Mouse (Mus musculus) heart, postnatal 0 days (tissue): ENCODE measurements around the gene Oas3. TPM values are rescaled to one million over a fixed set of nuclear protein-coding genes. Genes with fewer than 3 reads are reported as not detected.

Experiments
- ATAC-seq: fragments of 200-750 bp; cut with Nextera tagmentation; 2 replicates; pipeline ENCODE4 v1.8.0; 2017; ENCODE audit warnings: low read depth, moderate number of reproducible peaks, moderate library complexity; ENCODE audit not compliant: insufficient read depth
- DNase-seq: peaks from one replicate; pipeline ENCODE4 v3.0.0-alpha.2; 2016; ENCODE audit warnings: low spot score
- H3K27ac ChIP-seq: fragments of 300-500 bp; sonication (generic); 2 replicates; pipeline ENCODE4 v1.5.1; 2014; ENCODE audit warnings: low read depth, mild to moderate bottlenecking
- H3K27me3 ChIP-seq: fragments of 300-500 bp; sonication (generic); 2 replicates; pipeline ENCODE4 v1.6.1; 2014; ENCODE audit warnings: low read length, mixed read lengths; ENCODE audit not compliant: control insufficient read depth, insufficient read depth
- H3K36me3 ChIP-seq: fragments of 300-500 bp; sonication (generic); replicated peaks from 2 replicates; pipeline ENCODE4 v1.6.1; 2014; ENCODE audit warnings: low read length, mixed read lengths; ENCODE audit not compliant: control insufficient read depth, insufficient read depth
- H3K4me1 ChIP-seq: fragments of 300-500 bp; sonication (generic); 2 replicates; pipeline ENCODE4 v1.6.1; 2014; ENCODE audit warnings: antibody characterized with exemption; ENCODE audit not compliant: control insufficient read depth, insufficient read depth
- H3K4me2 ChIP-seq: fragments of 300-500 bp; sonication (generic); 2 replicates; pipeline ENCODE4 v1.6.1; 2014; ENCODE audit warnings: low read depth, mild to moderate bottlenecking, low read length, moderate library complexity
- H3K4me3 ChIP-seq: fragments of 300-500 bp; sonication (generic); 2 replicates; pipeline ENCODE4 v1.5.1; 2014; ENCODE audit warnings: low read depth, low read length
- H3K9ac ChIP-seq: fragments of 300-500 bp; sonication (generic); replicated peaks from 2 replicates; pipeline ENCODE4 v1.6.1; 2014; ENCODE audit warnings: low read depth, low read length, mixed read lengths
- H3K9me3 ChIP-seq: fragments of 300-500 bp; sonication (generic); replicated peaks from 2 replicates; pipeline ENCODE4 v1.6.1; 2016; ENCODE audit warnings: low read length; ENCODE audit not compliant: control insufficient read depth
- CTCF ChIP-seq: IDR thresholded peaks from 2 replicates; pipeline ENCODE4 v1.5.1; 2016; ENCODE audit warnings: antibody characterized with exemption, control low read depth, low read depth
- EP300 ChIP-seq: IDR thresholded peaks from 2 replicates; pipeline ENCODE4 v1.6.1; 2016; ENCODE audit warnings: antibody characterized with exemption, low read depth
- WGBS: fragments of 180-500 bp; shearing (Covaris S2); extraction: QIAGEN DNeasy Blood & Tissue Kit; methylation state at CpG from one replicate; pipeline ENCODE4 v1.1.7; 2014; 5-methylcytosine and 5-hydroxymethylcytosine counted together
- polyA plus RNA-seq: library from polyadenylated mRNA; unstranded; fragments of >200 nt; fragmentation: Nextera tagmentation; extraction: Ambion mirVana; gene quantifications from 2 replicates; pipeline ENCODE4 v1.2.1, GENCODE M21; 2015
- total RNA-seq: library from RNA; depleted of rRNA; stranded (reverse); fragments of >200 nt; gene quantifications from 2 replicates; pipeline ENCODE4 v1.2.3, GENCODE M21; 2014; ENCODE audit warnings: low replicate concordance

The Oas3 gene
- total and polyA plus RNA-seq, 2 experiments from 2014 or later: 0.26 to 0.80 TPM

- Histone ChIP-seq H3K27ac (no peak overlapping the region), H3K4me2 (no peak overlapping the region), H3K4me1 (peaks cover 32% of the 10 kb centered on the region), H3K9me3 (no peaks in the 10 kb centered on the region), H3K27me3 (no peaks in the 10 kb centered on the region), H3K9ac (no peak overlapping the region), H3K36me3 (no peaks in the 10 kb centered on the region), H3K4me3 (no peak overlapping the region)
- no peak for ATAC-seq
- DNase-seq: no peak
- WGBS: 70% methylated on average over 5 of the region's 5 CpGs
- no peak for TF ChIP-seq CTCF
Observed at GRCm38 (mm10) chr5:120776801-120777200, 660 bp downstream of the Oas3 start.

GRCm38 (mm10) chr5:120775287-120775985, 2.0 kb downstream of the Oas3 start:
- peak overlapping the region; percentile 39; the same call in 1 of the 2 replicates for H3K27ac ChIP-seq

GRCm38 (mm10) chr5:120769396-120769795, 8.1 kb downstream of the Oas3 start:
- TF ChIP-seq CTCF (no peak), EP300 (no peak)
- Histone ChIP-seq H3K4me1 (no peaks in the 10 kb centered on the region), H3K9me3 (no peaks in the 10 kb centered on the region), H3K36me3 (no peaks in the 10 kb centered on the region), H3K4me3 (no peak overlapping the region), H3K9ac (no peak overlapping the region), H3K4me2 (no peak overlapping the region), H3K27me3 (no peaks in the 10 kb centered on the region), H3K27ac (no peak overlapping the region)
- DNase-seq: no peak
- 35% methylated on average over 3 of the region's 3 CpGs for WGBS
- ATAC-seq: no peak

More at GRCm38 (mm10) chr5:120775287-120775985, 2.0 kb downstream of the Oas3 start:
- Histone ChIP-seq H3K4me2 (no peak overlapping the region), H3K4me3 (no peak overlapping the region), H3K36me3 (no peaks in the 10 kb centered on the region), H3K27me3 (no peaks in the 10 kb centered on the region), H3K9me3 (no peaks in the 10 kb centered on the region), H3K9ac (no peak overlapping the region), H3K4me1 (peaks cover 29% of the 10 kb centered on the region)
- DNase-seq (no peak), ATAC-seq (no peak; the same call in 1 of the 2 replicates)
- 49% methylated on average over 14 of the region's 14 CpGs for WGBS
- TF ChIP-seq EP300 (no peak), CTCF (no peak)

- no peak overlapping the region for H3K4me2 ChIP-seq
- WGBS: 75% methylated on average over 8 of the region's 8 CpGs
- H3K9me3 ChIP-seq: no peaks in the 10 kb centered on the region
- no peak overlapping the region for H3K27ac ChIP-seq
- no peak overlapping the region for H3K9ac ChIP-seq
- TF ChIP-seq EP300 (no peak), CTCF (no peak)
- DNase-seq (no peak), ATAC-seq (no peak)
- no peaks in the 10 kb centered on the region for H3K27me3 ChIP-seq
- no peaks in the 10 kb centered on the region for H3K4me1 ChIP-seq
- no peak overlapping the region for H3K4me3 ChIP-seq
- no peaks in the 10 kb centered on the region for H3K36me3 ChIP-seq
Observed at GRCm38 (mm10) chr5:120765010-120765409, 12.5 kb downstream of the Oas3 start.

GRCm38 (mm10) chr5:120761901-120762300, 15.6 kb downstream of the Oas3 start:
- Histone ChIP-seq H3K27me3 (no peaks in the 10 kb centered on the region), H3K9ac (no peak overlapping the region), H3K4me1 (no peaks in the 10 kb centered on the region), H3K4me2 (no peak overlapping the region), H3K9me3 (no peaks in the 10 kb centered on the region), H3K4me3 (no peak overlapping the region), H3K27ac (peak overlapping the region; percentile 11; the same call in 1 of the 2 replicates), H3K36me3 (no peaks in the 10 kb centered on the region)
- WGBS: 28% methylated on average over 6 of the region's 6 CpGs
- ATAC-seq (peak; percentile 77), DNase-seq (no peak)
- TF ChIP-seq CTCF: no peak
- TF ChIP-seq EP300: no peak

- H3K36me3 ChIP-seq: no peaks in the 10 kb centered on the region
- WGBS: 77% methylated on average over 4 of the region's 4 CpGs
- H3K4me2 ChIP-seq: no peak overlapping the region
- H3K9ac ChIP-seq: no peak overlapping the region
- TF ChIP-seq EP300 (no peak), CTCF (no peak)
- no peaks in the 10 kb centered on the region for H3K9me3 ChIP-seq
- DNase-seq (no peak), ATAC-seq (no peak)
- H3K27me3 ChIP-seq: no peaks in the 10 kb centered on the region
- no peak overlapping the region for H3K27ac ChIP-seq
- no peaks in the 10 kb centered on the region for H3K4me1 ChIP-seq
- no peak overlapping the region for H3K4me3 ChIP-seq
Observed at GRCm38 (mm10) chr5:120754215-120754614, 23.2 kb downstream of the Oas3 start.
